Mouse (Mus musculus) 3134 (cell line): ENCODE results near the gene Ssbp3.
A peak's percentile ranks its signal among the peaks of the same experiment; 100 is the strongest.

Source experiments
- DNase-seq: peaks from one replicate; pipeline ENCODE4 v3.0.0-alpha.2; 2011; ENCODE audit warnings: low spot score; ENCODE audit not compliant: insufficient read length; ENCODE audit errors: extremely low read depth

Gene Ssbp3

DNA sequence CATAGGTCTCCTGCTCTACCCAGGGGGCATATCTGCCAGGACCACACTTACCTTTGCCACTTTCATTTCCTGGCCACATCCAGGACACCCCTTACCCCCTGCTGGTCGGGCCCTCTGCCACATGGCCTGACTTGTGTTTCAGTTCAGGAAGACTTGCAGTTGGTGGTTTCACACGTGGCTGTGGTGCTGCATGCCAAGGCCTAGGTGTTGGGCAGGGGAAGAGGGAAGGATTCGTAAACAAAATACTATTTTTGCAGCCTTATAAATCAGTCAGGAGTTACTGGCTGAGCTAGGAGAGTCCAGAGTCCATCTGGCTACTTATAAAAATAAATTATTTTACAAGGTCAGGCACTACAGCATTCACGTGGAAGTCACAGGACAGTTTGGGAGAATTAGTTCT, 95.7 kb downstream of the Ssbp3 start:
- no peak for DNase-seq

- no peak for DNase-seq
These were observed 96.3 kb downstream of the Ssbp3 start for GRCm38 (mm10) chr4:107006807-107007206.

DNA sequence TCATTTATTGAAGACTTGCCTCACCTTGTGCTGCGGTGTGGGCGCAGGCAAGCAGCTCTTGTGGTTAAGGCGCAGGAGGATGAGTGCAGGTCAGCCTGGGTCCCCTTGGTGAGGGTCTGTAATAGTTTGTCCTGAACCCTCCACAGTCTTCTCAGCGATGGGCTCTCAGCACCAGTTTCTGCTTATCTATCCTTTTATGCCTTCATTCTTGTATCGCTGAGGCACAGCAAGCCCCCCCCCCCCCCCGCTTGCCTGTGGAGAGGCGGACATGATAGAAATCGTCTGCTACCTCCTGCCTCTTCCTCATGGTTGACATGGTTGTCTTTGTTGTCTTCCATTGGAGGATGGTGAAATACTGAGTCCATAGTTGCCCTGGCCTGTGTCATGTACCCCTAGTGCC, 96.9 kb downstream of the Ssbp3 start:
- DNase-seq: no peak

- no peak for DNase-seq
These were observed 97.7 kb downstream of the Ssbp3 start for GRCm38 (mm10) chr4:107008161-107008560.

- DNase-seq: no peak
These were observed 99.0 kb downstream of the Ssbp3 start for GRCm38 (mm10) chr4:107009548-107009947.

- no peak for DNase-seq
These were observed 101.0 kb downstream of the Ssbp3 start for GRCm38 (mm10) chr4:107011325-107012004.

GRCm38 (mm10) chr4:107012005-107012478, 101.5 kb downstream of the Ssbp3 start:
- peak; percentile 49 for DNase-seq

DNA sequence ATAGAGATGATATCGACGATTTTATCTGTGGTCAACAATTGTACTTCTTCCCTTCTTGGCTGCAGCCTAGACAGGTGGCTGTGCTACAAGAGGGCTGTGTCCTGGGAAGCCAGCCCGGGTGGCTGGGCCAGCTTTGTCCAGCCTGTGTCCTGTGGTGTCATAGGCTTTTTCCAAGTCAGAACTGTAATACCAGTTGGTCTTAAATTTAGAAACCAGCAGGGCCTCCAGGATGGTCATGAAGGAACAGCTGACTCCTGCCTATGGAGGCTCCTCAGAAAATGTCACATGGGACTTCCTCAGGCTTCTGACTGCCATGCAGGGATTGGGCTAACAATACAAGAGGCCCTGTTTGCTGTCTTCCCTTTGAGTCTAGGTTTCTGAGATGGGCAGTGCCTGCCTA, 102.1 kb downstream of the Ssbp3 start:
- no peak for DNase-seq

DNA sequence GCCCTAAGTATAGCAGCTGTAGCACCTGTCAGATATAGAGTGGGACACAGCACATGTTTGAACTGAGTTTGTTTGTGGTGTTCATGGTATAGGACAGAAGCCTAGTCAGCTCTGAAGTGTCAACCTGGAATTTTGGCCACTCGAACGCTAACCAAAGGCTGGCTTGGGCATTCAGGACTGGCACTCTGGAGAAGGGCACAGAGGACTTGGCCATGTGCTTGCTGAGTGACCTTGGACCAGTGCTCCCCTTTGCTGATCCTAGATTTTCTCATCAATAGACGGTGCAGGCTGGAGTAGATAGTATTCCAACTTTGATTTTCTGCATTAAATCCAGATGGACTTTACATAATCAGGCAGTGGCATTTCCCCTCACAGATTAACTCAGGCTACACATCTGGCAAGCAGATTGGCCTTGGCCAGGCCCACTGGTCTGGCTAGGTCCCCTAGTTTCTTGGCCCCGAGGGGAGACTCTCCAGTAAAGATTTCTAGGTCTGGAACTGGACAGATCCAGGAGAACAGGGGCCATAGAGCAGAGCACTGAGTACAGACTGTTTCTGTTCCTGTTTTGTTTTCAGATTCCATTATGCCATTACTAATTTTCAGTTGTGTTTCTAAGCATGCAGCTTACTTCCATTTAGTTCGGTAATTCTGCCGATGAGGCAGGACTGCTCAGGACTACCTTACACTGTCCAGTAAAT, 102.8 kb downstream of the Ssbp3 start:
- no peak for DNase-seq

DNA sequence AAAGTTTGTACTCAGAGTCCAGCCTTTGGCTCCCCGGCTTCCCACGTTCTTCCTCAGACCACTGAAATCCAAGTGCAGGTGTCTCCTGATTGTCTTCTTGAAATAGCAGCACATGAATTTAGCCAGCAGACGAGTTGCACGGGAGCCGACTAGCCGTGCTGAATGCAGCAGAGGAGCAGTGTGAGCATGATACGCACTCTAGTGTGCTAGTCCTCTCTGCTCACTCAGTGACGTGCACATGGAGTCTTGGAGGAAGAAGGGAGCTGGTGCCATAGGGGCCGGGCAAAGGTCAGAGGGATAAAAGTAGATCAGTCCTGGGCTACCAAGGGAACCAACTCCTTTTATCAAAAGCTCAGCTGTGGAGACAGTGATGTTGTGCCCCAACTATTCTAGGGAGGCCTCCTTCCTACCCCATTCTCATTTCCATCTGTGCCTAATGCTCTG, 103.3 kb downstream of the Ssbp3 start:
- no peak for DNase-seq

- no peak for DNase-seq
These were observed 105.5 kb downstream of the Ssbp3 start for GRCm38 (mm10) chr4:107015971-107016511.

DNA sequence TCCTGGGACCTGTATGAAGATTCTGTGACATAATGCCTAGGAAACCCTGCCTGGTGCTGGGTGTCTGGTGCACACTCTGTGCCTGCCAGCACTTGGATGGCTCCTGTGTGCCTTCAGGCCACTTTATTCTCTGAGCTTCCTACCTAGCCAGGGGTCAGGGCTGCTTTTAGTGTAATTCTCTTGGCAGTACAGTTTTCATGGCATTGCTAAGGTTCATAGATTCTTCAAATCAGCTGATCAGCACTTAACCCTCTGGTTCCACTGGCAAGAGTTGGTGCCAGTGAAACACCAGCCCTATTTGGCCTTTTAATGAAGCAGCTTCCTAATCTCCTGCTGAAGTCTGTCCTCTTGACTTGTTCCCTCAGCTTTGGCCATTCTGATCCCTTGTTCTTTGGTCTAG, 106.8 kb downstream of the Ssbp3 start:
- no peak for DNase-seq

GRCm38 (mm10) chr4:107018521-107018920, 108.0 kb downstream of the Ssbp3 start:
- DNase-seq: no peak

GRCm38 (mm10) chr4:107019027-107019426, 108.5 kb downstream of the Ssbp3 start:
- no peak for DNase-seq

- DNase-seq: no peak
These were observed 109.9 kb downstream of the Ssbp3 start for GRCm38 (mm10) chr4:107020287-107021000.

- no peak for DNase-seq
These were observed 111.0 kb downstream of the Ssbp3 start for GRCm38 (mm10) chr4:107021464-107021863.

DNA sequence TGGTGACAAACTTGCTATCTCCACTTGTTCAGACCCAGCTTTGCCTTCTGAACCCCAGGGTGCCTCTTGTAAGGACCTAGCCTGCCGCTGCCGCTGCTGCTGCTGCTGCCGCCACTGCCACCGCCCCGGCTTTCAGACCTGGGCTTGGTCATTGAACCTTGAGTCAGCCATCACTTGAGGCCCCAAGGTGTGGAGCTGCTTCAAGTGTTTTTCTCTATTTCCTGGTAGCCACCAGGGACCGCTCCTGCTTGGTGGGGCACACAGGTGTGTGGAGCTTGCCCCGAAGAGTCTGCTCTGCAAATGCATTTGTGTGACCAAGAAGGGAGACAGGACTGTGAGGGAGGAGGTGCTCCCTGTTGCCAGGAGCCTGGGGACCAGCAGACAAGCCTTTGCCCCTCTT, 114.4 kb downstream of the Ssbp3 start:
- no peak for DNase-seq

GRCm38 (mm10) chr4:107025369-107025768, 114.9 kb downstream of the Ssbp3 start:
- no peak for DNase-seq

DNA sequence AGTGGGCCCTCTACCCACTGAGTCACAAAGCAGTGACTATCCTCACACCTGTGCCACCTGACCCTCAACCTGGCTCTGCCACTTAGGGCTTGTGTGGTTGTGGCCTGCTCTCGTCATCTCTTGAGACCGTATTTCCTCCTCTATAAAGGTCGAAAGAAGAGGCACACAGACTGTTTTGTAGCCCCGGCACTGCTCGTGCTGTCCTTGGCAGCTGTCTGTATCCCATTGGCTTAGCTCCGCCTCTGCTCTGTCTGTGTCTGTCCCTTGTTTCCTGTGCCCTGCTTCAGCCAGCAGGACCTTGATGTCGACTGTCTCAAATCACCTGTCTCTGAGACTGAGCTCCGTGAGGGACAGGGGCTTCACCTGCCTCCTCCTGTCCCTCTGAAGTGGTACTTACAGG, 116.0 kb downstream of the Ssbp3 start:
- DNase-seq: no peak

DNA sequence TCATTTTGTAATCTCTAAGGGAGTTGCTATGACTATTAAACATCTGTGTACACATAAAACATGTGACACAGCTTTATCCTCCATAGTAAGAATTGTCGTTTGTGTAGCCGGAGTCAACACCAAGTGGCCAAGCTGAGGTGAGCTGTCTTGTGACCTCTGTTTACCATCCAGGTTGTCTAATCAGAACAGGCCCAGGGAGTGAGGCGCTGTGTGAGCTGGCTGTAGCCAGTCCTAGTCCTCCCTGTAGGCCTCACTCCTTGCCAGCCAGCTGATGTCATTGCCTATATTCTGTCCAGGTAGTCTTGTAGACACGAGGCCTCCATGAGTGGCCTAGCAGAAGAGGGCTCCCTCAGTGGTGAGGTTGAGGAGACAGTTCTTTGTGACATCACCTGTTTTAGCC, 125.2 kb downstream of the Ssbp3 start:
- DNase-seq: no peak

DNA sequence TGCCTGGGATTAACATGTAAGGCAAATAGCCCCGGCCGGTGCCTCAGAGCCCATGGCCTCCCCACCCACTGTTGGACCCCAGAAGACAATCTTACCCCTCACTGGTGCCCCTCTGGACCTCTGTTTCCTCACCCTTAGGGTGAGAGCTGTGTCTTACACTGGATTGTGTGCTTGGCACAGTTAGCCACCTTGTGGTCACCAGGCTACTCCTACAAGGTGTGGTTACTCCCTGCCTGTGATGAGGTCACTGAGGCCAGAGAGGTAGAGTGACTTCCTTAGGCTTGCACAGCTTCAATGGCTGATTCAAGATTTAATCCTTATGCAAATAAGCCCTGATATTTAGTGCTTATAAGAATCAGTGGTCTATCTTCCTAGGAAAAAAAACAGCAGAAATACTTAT, 126.5 kb downstream of the Ssbp3 start:
- no peak for DNase-seq
